Mouse (Mus musculus): ENCODE data around the gene Hoxb6.

Hoxb6 gene

GRCm38 (mm10) chr11:96349491-96350340 lies 57.4 kb downstream of the Hoxb6 start:
- no peak for DNase-seq (ENCODE audit: low read depth, low spot score)

GRCm38 (mm10) chr11:96350341-96350624 lies 58.0 kb downstream of the Hoxb6 start, which contains the start of gene Hoxb2:
Gene Hoxb2 (plus strand): TSS chr11:96350525.
- no peak for DNase-seq (ENCODE audit: low read depth, low spot score)

GRCm38 (mm10) chr11:96350791-96351190 lies 58.5 kb downstream of the Hoxb6 start:
- DNase-seq (ENCODE audit: low read depth, low spot score) = no peak
